Mouse (Mus musculus): ENCODE results near the gene Pear1. TPM values are rescaled to one million over a fixed set of nuclear protein-coding genes. Genes with fewer than 3 reads are reported as not detected.
A peak's percentile ranks its signal among the peaks of the same experiment; 100 is the strongest.
"Not testable (repeated sequence)": the region's sequence is repeated elsewhere in the genome, so short reads cannot be mapped to it uniquely, and the experiment has no call there.

Gene Pear1
- 5.2 and 6.0 TPM in 2 replicates for polyA plus RNA-seq (2014; fragmentation: Nextera tagmentation; extraction: Ambion mirVana)

DNA sequence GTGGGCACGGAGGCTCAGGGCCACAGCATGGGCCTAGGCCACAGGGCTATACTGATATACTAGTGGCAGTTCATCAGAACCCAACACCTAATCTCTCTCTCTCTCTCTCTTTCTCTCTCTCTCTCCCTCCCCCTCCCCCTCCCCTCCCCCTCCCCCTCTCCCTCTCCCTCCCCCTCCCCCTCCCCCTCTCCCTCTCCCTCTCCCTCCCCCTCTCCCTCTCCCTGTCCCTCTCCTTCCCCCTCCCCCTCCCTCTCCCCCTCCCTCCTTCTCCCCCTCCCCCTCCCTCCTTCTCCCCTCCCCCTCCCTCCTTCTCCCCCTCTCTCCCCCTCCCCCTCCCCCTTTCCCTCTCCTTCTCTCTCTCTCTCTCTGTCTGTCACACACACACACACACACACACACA lies at the start of gene Pear1:
Pear1 (minus strand) TSS at position 101 of the 400 bp plus-strand sequence.
- not testable (repeated sequence) for H3K4me3 ChIP-seq (ENCODE audit: low read depth, low read length); H3K9ac ChIP-seq (ENCODE audit: low read length); H3K36me3 ChIP-seq (ENCODE audit: control insufficient read depth, insufficient read depth, low read length); H3K9me3 ChIP-seq (replicated peaks; ENCODE audit: control insufficient read depth, low read length); H3K27me3 ChIP-seq (replicated peaks; ENCODE audit: control insufficient read depth, insufficient read depth, low read length); H3K4me2 ChIP-seq (ENCODE audit: low read length); H3K27ac ChIP-seq (ENCODE audit: low read depth, low read length); H3K4me1 ChIP-seq (ENCODE audit: control insufficient read depth, insufficient read depth, low read length); ATAC-seq; DNase-seq (ENCODE audit: low spot score)
- 94% methylated on average over 1 of the region's 1 CpGs for WGBS

DNA sequence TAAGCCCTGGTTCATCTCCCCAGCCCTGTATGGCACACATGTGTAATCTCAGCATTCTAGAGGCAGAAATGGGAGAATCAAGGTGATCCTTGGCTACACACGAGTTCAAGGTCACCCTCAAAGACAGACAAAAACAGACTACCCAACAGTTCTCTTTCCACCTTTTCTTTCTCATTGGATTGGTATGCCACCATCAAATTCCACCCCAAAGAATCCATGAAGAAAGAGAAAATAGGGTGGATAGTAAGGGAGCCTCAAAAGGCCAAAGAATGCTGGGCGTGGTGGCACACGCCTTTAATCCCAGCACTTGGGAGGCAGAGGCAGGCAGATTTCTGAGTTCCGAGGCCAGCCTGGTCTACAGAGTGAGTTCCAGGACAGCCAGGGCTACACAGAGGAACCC lies 40.0 kb upstream of the Pear1 start:
- not testable (repeated sequence) for ATAC-seq; H3K4me3 ChIP-seq (ENCODE audit: low read depth, low read length); H3K4me2 ChIP-seq (ENCODE audit: low read length); DNase-seq (ENCODE audit: low spot score); H3K4me1 ChIP-seq (ENCODE audit: control insufficient read depth, insufficient read depth, low read length); H3K27me3 ChIP-seq (replicated peaks; ENCODE audit: control insufficient read depth, insufficient read depth, low read length); H3K27ac ChIP-seq (ENCODE audit: low read depth, low read length); H3K9ac ChIP-seq (ENCODE audit: low read length); H3K9me3 ChIP-seq (replicated peaks; ENCODE audit: control insufficient read depth, low read length)
- H3K36me3 ChIP-seq (ENCODE audit: control insufficient read depth, insufficient read depth, low read length): peaks cover 81% of the 10 kb centered on the region
- 92% methylated on average over 4 of the region's 4 CpGs for WGBS

DNA sequence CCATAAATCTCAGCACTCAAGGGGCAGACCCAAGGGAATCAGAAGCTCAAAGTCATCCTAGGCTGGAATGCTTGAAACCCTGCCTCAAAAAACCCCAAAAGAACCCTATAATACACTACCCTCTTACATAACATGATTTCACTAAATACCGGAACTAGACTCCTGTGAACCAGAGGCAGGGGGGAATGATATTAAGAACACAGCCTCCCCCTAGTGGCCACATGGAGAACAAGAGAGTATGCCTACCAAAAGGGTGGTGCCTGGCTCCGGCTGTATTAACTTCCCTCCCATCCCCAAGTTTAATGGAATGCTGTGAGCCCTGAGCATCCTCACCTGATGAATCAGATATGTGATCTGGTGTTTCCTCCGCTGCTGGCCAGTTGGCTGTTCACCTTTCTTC lies 35.7 kb upstream of the Pear1 start:
- H3K27me3 ChIP-seq (replicated peaks; ENCODE audit: control insufficient read depth, insufficient read depth, low read length): no peaks in the 10 kb centered on the region
- peak; percentile 83 for DNase-seq (ENCODE audit: low spot score)
- H3K27ac ChIP-seq (ENCODE audit: low read depth, low read length): no peak overlapping the region
- no peak overlapping the region for H3K4me2 ChIP-seq (ENCODE audit: low read length)
- 28% methylated on average over 3 of the region's 3 CpGs for WGBS
- H3K36me3 ChIP-seq (ENCODE audit: control insufficient read depth, insufficient read depth, low read length): peaks cover 70% of the 10 kb centered on the region
- no peak overlapping the region for H3K9ac ChIP-seq (ENCODE audit: low read length)
- no peaks in the 10 kb centered on the region for H3K9me3 ChIP-seq (replicated peaks; ENCODE audit: control insufficient read depth, low read length)
- H3K4me1 ChIP-seq (ENCODE audit: control insufficient read depth, insufficient read depth, low read length): no peaks in the 10 kb centered on the region
- no peak overlapping the region for H3K4me3 ChIP-seq (ENCODE audit: low read depth, low read length)
- ATAC-seq: peak; percentile 66; the same call in 1 of the 2 replicates

DNA sequence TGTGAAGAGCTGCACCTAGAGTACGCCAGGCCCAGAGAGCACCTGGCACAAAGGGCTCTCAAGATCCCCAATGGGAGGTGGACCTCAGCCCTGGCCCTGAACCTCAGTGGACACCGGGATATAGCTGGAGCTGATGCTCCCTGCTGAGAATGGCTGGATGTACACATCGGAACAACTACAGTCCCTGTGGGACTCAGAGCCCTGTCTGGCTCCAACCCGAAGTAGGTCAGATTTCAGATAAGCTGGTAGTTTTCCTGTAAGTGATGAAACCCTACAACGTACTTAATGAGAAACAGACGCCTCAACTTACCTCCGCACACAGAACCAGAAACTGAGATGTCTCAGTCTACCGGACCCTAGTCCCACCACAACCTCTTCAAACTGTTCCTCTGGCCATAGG lies 33.6 kb upstream of the Pear1 start:
- no peaks in the 10 kb centered on the region for H3K4me1 ChIP-seq (ENCODE audit: control insufficient read depth, insufficient read depth, low read length)
- H3K4me3 ChIP-seq (ENCODE audit: low read depth, low read length): no peak overlapping the region
- H3K9me3 ChIP-seq (replicated peaks; ENCODE audit: control insufficient read depth, low read length): no peaks in the 10 kb centered on the region
- no peak for DNase-seq (ENCODE audit: low spot score)
- H3K27me3 ChIP-seq (replicated peaks; ENCODE audit: control insufficient read depth, insufficient read depth, low read length): no peaks in the 10 kb centered on the region
- H3K27ac ChIP-seq (ENCODE audit: low read depth, low read length): no peak overlapping the region
- no peak overlapping the region for H3K9ac ChIP-seq (ENCODE audit: low read length)
- ATAC-seq: no peak
- H3K4me2 ChIP-seq (ENCODE audit: low read length): no peak overlapping the region
- peaks cover 54% of the 10 kb centered on the region for H3K36me3 ChIP-seq (ENCODE audit: control insufficient read depth, insufficient read depth, low read length)
- WGBS: 94% methylated on average over 8 of the region's 8 CpGs

DNA sequence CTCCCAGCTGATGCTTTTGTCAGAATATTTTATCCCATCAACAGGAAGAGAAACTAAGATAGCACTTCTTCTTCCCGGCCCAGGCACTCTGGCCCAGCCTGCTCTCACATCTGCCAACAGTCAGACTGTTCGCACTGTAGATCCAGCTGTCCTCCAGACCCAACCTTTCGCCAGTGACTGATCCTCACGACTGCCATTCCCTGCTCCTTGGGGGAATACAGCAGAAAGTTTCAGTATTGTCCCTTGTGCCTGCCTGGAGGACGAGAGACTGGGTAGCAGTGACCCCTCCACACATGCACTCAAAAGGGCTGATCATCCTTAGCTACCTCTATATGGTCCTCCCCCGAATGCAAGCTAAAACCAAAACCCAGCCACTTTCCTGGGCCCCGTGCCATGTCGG lies 31.8 kb upstream of the Pear1 start:
- H3K4me1 ChIP-seq (ENCODE audit: control insufficient read depth, insufficient read depth, low read length): no peaks in the 10 kb centered on the region
- H3K9ac ChIP-seq (ENCODE audit: low read length): no peak overlapping the region
- ATAC-seq (no peak), DNase-seq (ENCODE audit: low spot score) (no peak)
- H3K36me3 ChIP-seq (ENCODE audit: control insufficient read depth, insufficient read depth, low read length): peaks cover 39% of the 10 kb centered on the region
- no peak overlapping the region for H3K4me2 ChIP-seq (ENCODE audit: low read length)
- no peak overlapping the region for H3K27ac ChIP-seq (ENCODE audit: low read depth, low read length)
- H3K27me3 ChIP-seq (replicated peaks; ENCODE audit: control insufficient read depth, insufficient read depth, low read length): no peaks in the 10 kb centered on the region
- 89% methylated on average over 8 of the region's 8 CpGs for WGBS
- H3K4me3 ChIP-seq (ENCODE audit: low read depth, low read length): no peak overlapping the region
- no peaks in the 10 kb centered on the region for H3K9me3 ChIP-seq (replicated peaks; ENCODE audit: control insufficient read depth, low read length)

DNA sequence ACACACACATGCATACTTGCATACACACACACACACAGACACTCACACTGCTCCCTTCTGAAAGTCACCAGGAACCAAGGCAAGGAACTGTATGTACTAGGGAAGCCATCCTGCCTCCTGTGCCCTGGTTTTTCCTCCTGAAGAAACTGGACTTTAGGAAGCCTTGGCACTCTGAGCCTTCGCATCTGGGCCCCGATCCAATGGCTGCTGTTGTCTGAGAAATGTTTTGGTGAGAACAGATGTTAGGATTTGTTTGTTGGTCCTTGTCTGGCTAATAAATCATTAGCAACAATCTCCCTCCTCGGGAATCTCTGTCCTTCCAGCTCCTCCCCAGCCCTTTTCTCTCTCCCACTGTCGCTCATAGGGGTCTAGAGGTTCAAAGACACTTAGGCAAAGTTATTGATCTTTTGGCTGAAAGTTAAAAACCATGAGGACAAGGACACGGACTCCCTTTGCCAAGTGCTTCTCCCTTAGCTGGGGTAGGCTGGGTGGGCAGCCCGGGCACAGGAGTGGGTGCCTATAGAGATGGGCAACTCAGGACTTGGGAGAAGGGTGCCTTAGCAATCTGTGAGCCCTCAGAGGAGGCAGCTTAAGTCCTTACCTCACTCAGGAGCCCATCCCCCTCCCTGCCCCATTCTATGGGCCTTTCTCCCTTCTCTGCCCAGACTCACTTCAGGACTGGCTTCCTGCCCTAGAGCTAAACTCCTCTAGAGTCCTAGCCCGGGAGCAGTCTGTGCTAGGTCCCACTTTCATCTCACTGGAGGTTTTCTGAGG lies 30.9 kb upstream of the Pear1 start:
- Histone ChIP-seq H3K9ac (ENCODE audit: low read length) (no peak overlapping the region), H3K4me3 (ENCODE audit: low read depth, low read length) (no peak overlapping the region), H3K36me3 (ENCODE audit: control insufficient read depth, insufficient read depth, low read length) (peaks cover 35% of the 10 kb centered on the region), H3K27me3 (replicated peaks; ENCODE audit: control insufficient read depth, insufficient read depth, low read length) (no peaks in the 10 kb centered on the region), H3K4me1 (ENCODE audit: control insufficient read depth, insufficient read depth, low read length) (no peaks in the 10 kb centered on the region), H3K27ac (ENCODE audit: low read depth, low read length) (no peak overlapping the region), H3K9me3 (replicated peaks; ENCODE audit: control insufficient read depth, low read length) (no peaks in the 10 kb centered on the region), H3K4me2 (ENCODE audit: low read length) (no peak overlapping the region)
- DNase-seq (ENCODE audit: low spot score): no peak
- 67% methylated on average over 7 of the region's 7 CpGs for WGBS
- no peak for ATAC-seq

DNA sequence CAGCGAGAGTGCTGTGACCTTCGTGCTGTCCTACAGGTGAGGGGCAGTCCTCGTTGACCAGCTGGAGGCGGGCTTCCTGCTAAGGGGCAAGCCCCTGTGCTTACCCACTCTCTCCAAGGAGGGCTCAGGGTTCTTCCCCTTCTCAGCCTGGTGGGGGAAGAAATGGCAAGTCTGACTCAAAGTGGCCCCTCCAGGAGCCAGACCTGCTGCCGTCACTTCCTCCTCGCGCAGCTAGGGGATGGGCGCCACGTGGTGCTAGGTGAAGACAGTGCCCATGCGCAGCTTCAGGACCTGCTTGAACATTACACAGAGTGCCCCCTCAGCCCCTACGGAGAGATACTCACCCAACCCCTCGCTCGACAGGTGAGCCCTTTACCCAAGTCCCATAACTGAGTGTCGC lies 25.0 kb upstream of the Pear1 start:
- no peak overlapping the region for H3K9ac ChIP-seq (ENCODE audit: low read length)
- no peak overlapping the region for H3K27ac ChIP-seq (ENCODE audit: low read depth, low read length)
- H3K36me3 ChIP-seq (ENCODE audit: control insufficient read depth, insufficient read depth, low read length): no peaks in the 10 kb centered on the region
- no peaks in the 10 kb centered on the region for H3K4me1 ChIP-seq (ENCODE audit: control insufficient read depth, insufficient read depth, low read length)
- DNase-seq (ENCODE audit: low spot score) (no peak), ATAC-seq (no peak)
- H3K4me2 ChIP-seq (ENCODE audit: low read length): no peak overlapping the region
- no peaks in the 10 kb centered on the region for H3K27me3 ChIP-seq (replicated peaks; ENCODE audit: control insufficient read depth, insufficient read depth, low read length)
- WGBS: 83% methylated on average over 14 of the region's 14 CpGs
- no peak overlapping the region for H3K4me3 ChIP-seq (ENCODE audit: low read depth, low read length)
- H3K9me3 ChIP-seq (replicated peaks; ENCODE audit: control insufficient read depth, low read length): no peaks in the 10 kb centered on the region

DNA sequence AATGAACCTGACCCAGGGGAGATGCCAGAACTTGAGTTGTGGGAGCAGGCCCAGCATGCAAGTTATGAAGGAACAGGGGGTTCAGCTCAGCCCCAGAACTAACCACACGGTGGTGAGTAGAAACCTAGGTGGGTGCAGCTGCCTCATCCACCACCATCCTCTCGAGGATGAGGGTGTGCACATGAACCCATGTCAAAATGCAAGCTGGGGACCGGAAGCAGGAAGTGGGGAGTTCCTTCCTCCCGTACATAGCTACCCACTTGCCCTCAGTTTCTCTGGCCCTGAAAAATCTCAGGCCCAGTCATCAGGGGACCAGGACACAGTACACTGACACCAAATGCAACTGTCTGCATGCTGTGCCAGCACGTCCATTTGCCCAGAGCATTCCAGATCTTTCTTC lies 23.6 kb upstream of the Pear1 start:
- Histone ChIP-seq H3K4me2 (ENCODE audit: low read length) (no peak overlapping the region), H3K27ac (ENCODE audit: low read depth, low read length) (no peak overlapping the region), H3K9ac (ENCODE audit: low read length) (no peak overlapping the region), H3K9me3 (replicated peaks; ENCODE audit: control insufficient read depth, low read length) (no peaks in the 10 kb centered on the region), H3K4me3 (ENCODE audit: low read depth, low read length) (no peak overlapping the region), H3K36me3 (ENCODE audit: control insufficient read depth, insufficient read depth, low read length) (no peaks in the 10 kb centered on the region), H3K4me1 (ENCODE audit: control insufficient read depth, insufficient read depth, low read length) (no peaks in the 10 kb centered on the region), H3K27me3 (replicated peaks; ENCODE audit: control insufficient read depth, insufficient read depth, low read length) (no peaks in the 10 kb centered on the region)
- no peak for ATAC-seq
- 83% methylated on average over 5 of the region's 5 CpGs for WGBS
- DNase-seq (ENCODE audit: low spot score): no peak

DNA sequence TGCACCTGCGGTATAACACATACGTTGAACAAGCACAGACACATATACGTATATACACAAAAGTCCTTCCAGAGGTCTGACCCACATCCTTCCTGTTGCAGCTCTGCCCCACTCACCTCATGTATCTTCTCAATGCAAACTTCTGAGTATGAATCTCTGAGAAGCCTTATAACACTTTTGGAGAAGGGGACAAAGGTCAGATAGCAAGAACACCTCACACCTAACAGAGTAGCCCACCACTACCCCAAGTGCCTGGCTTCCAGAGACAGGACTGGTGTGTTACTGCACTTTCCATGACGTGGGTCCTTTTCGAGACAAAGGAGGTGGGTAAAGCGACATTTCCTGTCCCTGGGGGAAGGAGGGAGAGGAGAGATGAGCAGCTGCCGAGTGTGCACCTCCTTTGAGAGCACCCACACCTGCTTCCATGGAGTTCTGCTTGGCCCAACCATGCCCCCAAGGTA lies 22.6 kb upstream of the Pear1 start, which contains the start of gene Sh2d2a:
Sh2d2a (plus strand) TSS at position 106 of the 461 bp plus-strand sequence.
- 88% methylated on average over 7 of the region's 7 CpGs for WGBS
- ATAC-seq (no peak), DNase-seq (ENCODE audit: low spot score) (no peak)

More for the DNA sequence above, 22.6 kb upstream of the Pear1 start, which contains the start of gene Sh2d2a:
- H3K27ac ChIP-seq (ENCODE audit: low read depth, low read length): no peak within 1 kb of the TSS
- no peak within 1 kb of the TSS for H3K4me3 ChIP-seq (ENCODE audit: low read depth, low read length)
- no peaks in the 10 kb centered on the region for H3K4me1 ChIP-seq (ENCODE audit: control insufficient read depth, insufficient read depth, low read length)
- no peaks in the 10 kb centered on the region for H3K9me3 ChIP-seq (replicated peaks; ENCODE audit: control insufficient read depth, low read length)
- no peak within 1 kb of the TSS for H3K9ac ChIP-seq (ENCODE audit: low read length)
- H3K4me2 ChIP-seq (ENCODE audit: low read length): no peak within 1 kb of the TSS
- H3K27me3 ChIP-seq (replicated peaks; ENCODE audit: control insufficient read depth, insufficient read depth, low read length): no peaks in the 10 kb centered on the region
- H3K36me3 ChIP-seq (ENCODE audit: control insufficient read depth, insufficient read depth, low read length): no peaks in the 10 kb centered on the region
